Mouse (Mus musculus): ENCODE results near the gene Hrh1. TPM values are rescaled to one million over a fixed set of nuclear protein-coding genes. Genes with fewer than 3 reads are reported as not detected.

Gene Hrh1
- polyA plus RNA-seq, 1 experiment from 2014 or later: 0.05 TPM

GRCm38 (mm10) chr6:114406634-114407033, 8.9 kb downstream of the Hrh1 start:
- 38% methylated on average over 1 of the region's 1 CpGs for WGBS (ENCODE audit: insufficient replicate concordance)
- no peak overlapping the region for H3K9ac ChIP-seq
- H3K4me3 ChIP-seq (replicated peaks): no peak overlapping the region
- H3K27ac ChIP-seq (replicated peaks): no peak overlapping the region
- no peak for ATAC-seq (ENCODE audit: insufficient read depth)
- no peaks in the 10 kb centered on the region for H3K9me3 ChIP-seq (replicated peaks)
- no peaks in the 10 kb centered on the region for H3K36me3 ChIP-seq (replicated peaks)
- no peaks in the 10 kb centered on the region for H3K4me1 ChIP-seq (replicated peaks)
- H3K4me2 ChIP-seq: no peak overlapping the region
- 0 out of 2 replicates have a peak, but pooled peaks cover 3% of the 10 kb centered on the region for H3K27me3 ChIP-seq

GRCm38 (mm10) chr6:114407049-114407448, 9.3 kb downstream of the Hrh1 start:
- H3K4me2 ChIP-seq: no peak overlapping the region
- no peaks in the 10 kb centered on the region for H3K9me3 ChIP-seq (replicated peaks)
- H3K36me3 ChIP-seq (replicated peaks): no peaks in the 10 kb centered on the region
- H3K9ac ChIP-seq: no peak overlapping the region
- H3K27me3 ChIP-seq: 0 out of 2 replicates have a peak, but pooled peaks cover under 1% of the 10 kb centered on the region
- ATAC-seq (ENCODE audit: insufficient read depth): no peak
- WGBS (ENCODE audit: insufficient replicate concordance): 62% methylated on average over 7 of the region's 7 CpGs
- no peak overlapping the region for H3K27ac ChIP-seq (replicated peaks)
- H3K4me3 ChIP-seq (replicated peaks): no peak overlapping the region
- H3K4me1 ChIP-seq (replicated peaks): no peaks in the 10 kb centered on the region

- no peaks in the 10 kb centered on the region for H3K36me3 ChIP-seq (replicated peaks)
- no peak for ATAC-seq (ENCODE audit: insufficient read depth)
These were observed 10.5 kb downstream of the Hrh1 start for GRCm38 (mm10) chr6:114408278-114408677.

GRCm38 (mm10) chr6:114411913-114412312, 14.2 kb downstream of the Hrh1 start:
- no peak for ATAC-seq (ENCODE audit: insufficient read depth)
- no peak overlapping the region for H3K27ac ChIP-seq (replicated peaks)
- H3K4me1 ChIP-seq (replicated peaks): no peaks in the 10 kb centered on the region
- WGBS (ENCODE audit: insufficient replicate concordance): 42% methylated on average over 8 of the region's 8 CpGs
- no peaks in the 10 kb centered on the region for H3K27me3 ChIP-seq
- H3K4me3 ChIP-seq (replicated peaks): no peak overlapping the region
- no peak overlapping the region for H3K9ac ChIP-seq
- H3K9me3 ChIP-seq (replicated peaks): no peaks in the 10 kb centered on the region
- H3K4me2 ChIP-seq: no peak overlapping the region
- no peaks in the 10 kb centered on the region for H3K36me3 ChIP-seq (replicated peaks)

More at GRCm38 (mm10) chr6:114408278-114408677, 10.5 kb downstream of the Hrh1 start:
- H3K4me3 ChIP-seq (replicated peaks): no peak overlapping the region
- H3K4me2 ChIP-seq: no peak overlapping the region
- no peak overlapping the region for H3K27ac ChIP-seq (replicated peaks)
- no peaks in the 10 kb centered on the region for H3K4me1 ChIP-seq (replicated peaks)
- H3K27me3 ChIP-seq: no peaks in the 10 kb centered on the region
- no peaks in the 10 kb centered on the region for H3K9me3 ChIP-seq (replicated peaks)
- WGBS (ENCODE audit: insufficient replicate concordance): 49% methylated on average over 17 of the region's 17 CpGs
- no peak overlapping the region for H3K9ac ChIP-seq

GRCm38 (mm10) chr6:114414510-114414909, 16.8 kb downstream of the Hrh1 start:
- Histone ChIP-seq H3K4me2 (no peak overlapping the region), H3K4me1 (replicated peaks) (no peaks in the 10 kb centered on the region), H3K27ac (replicated peaks) (no peak overlapping the region), H3K9ac (no peak overlapping the region), H3K36me3 (replicated peaks) (no peaks in the 10 kb centered on the region), H3K9me3 (replicated peaks) (no peaks in the 10 kb centered on the region), H3K4me3 (replicated peaks) (no peak overlapping the region), H3K27me3 (no peaks in the 10 kb centered on the region)
- no peak for ATAC-seq (ENCODE audit: insufficient read depth)
- 51% methylated on average over 8 of the region's 8 CpGs for WGBS (ENCODE audit: insufficient replicate concordance)

- Histone ChIP-seq H3K27ac (replicated peaks) (no peak overlapping the region), H3K4me1 (replicated peaks) (no peaks in the 10 kb centered on the region), H3K27me3 (no peaks in the 10 kb centered on the region), H3K4me2 (no peak overlapping the region), H3K9ac (no peak overlapping the region), H3K4me3 (replicated peaks) (no peak overlapping the region), H3K36me3 (replicated peaks) (no peaks in the 10 kb centered on the region), H3K9me3 (replicated peaks) (no peaks in the 10 kb centered on the region)
- no peak for ATAC-seq (ENCODE audit: insufficient read depth)
- 43% methylated on average over 2 of the region's 2 CpGs for WGBS (ENCODE audit: insufficient replicate concordance)
These were observed 20.3 kb downstream of the Hrh1 start for GRCm38 (mm10) chr6:114418037-114418436.

GRCm38 (mm10) chr6:114421061-114421460, 23.3 kb downstream of the Hrh1 start:
- Histone ChIP-seq H3K27ac (replicated peaks) (no peak overlapping the region), H3K4me2 (no peak overlapping the region), H3K4me3 (replicated peaks) (no peak overlapping the region), H3K36me3 (replicated peaks) (no peaks in the 10 kb centered on the region), H3K9ac (no peak overlapping the region), H3K27me3 (no peaks in the 10 kb centered on the region), H3K9me3 (replicated peaks) (no peaks in the 10 kb centered on the region), H3K4me1 (replicated peaks) (no peaks in the 10 kb centered on the region)
- no peak for ATAC-seq (ENCODE audit: insufficient read depth)

GRCm38 (mm10) chr6:114423051-114423676, 25.4 kb downstream of the Hrh1 start:
- no peak for ATAC-seq (ENCODE audit: insufficient read depth)
- no peak overlapping the region for H3K4me3 ChIP-seq (replicated peaks)
- 49% methylated on average over 9 of the region's 9 CpGs for WGBS (ENCODE audit: insufficient replicate concordance)
- H3K27me3 ChIP-seq: no peaks in the 10 kb centered on the region
- no peaks in the 10 kb centered on the region for H3K4me1 ChIP-seq (replicated peaks)
- no peak overlapping the region for H3K9ac ChIP-seq
- H3K4me2 ChIP-seq: no peak overlapping the region
- H3K9me3 ChIP-seq (replicated peaks): no peaks in the 10 kb centered on the region
- H3K27ac ChIP-seq (replicated peaks): no peak overlapping the region
- no peaks in the 10 kb centered on the region for H3K36me3 ChIP-seq (replicated peaks)

- no peak overlapping the region for H3K4me3 ChIP-seq (replicated peaks)
- WGBS (ENCODE audit: insufficient replicate concordance): 28% methylated on average over 5 of the region's 5 CpGs
These were observed 27.6 kb downstream of the Hrh1 start for GRCm38 (mm10) chr6:114425343-114425742.

GRCm38 (mm10) chr6:114427641-114428040, 29.9 kb downstream of the Hrh1 start:
- Histone ChIP-seq H3K4me2 (no peak overlapping the region), H3K4me3 (replicated peaks) (no peak overlapping the region), H3K36me3 (replicated peaks) (no peaks in the 10 kb centered on the region), H3K9me3 (replicated peaks) (no peaks in the 10 kb centered on the region), H3K4me1 (replicated peaks) (no peaks in the 10 kb centered on the region), H3K27me3 (no peaks in the 10 kb centered on the region), H3K27ac (replicated peaks) (no peak overlapping the region), H3K9ac (no peak overlapping the region)
- ATAC-seq (ENCODE audit: insufficient read depth): no peak
- 80% methylated on average over 13 of the region's 13 CpGs for WGBS (ENCODE audit: insufficient replicate concordance)

More at GRCm38 (mm10) chr6:114425343-114425742, 27.6 kb downstream of the Hrh1 start:
- H3K4me2 ChIP-seq: no peak overlapping the region
- no peaks in the 10 kb centered on the region for H3K27me3 ChIP-seq
- H3K9ac ChIP-seq: no peak overlapping the region
- no peaks in the 10 kb centered on the region for H3K9me3 ChIP-seq (replicated peaks)
- ATAC-seq (ENCODE audit: insufficient read depth): no peak
- no peak overlapping the region for H3K27ac ChIP-seq (replicated peaks)
- H3K4me1 ChIP-seq (replicated peaks): no peaks in the 10 kb centered on the region
- no peaks in the 10 kb centered on the region for H3K36me3 ChIP-seq (replicated peaks)

- H3K36me3 ChIP-seq (replicated peaks): no peaks in the 10 kb centered on the region
- no peak overlapping the region for H3K9ac ChIP-seq
- H3K27ac ChIP-seq (replicated peaks): no peak overlapping the region
- no peak for ATAC-seq (ENCODE audit: insufficient read depth)
- no peaks in the 10 kb centered on the region for H3K27me3 ChIP-seq
- 41% methylated on average over 16 of the region's 16 CpGs for WGBS (ENCODE audit: insufficient replicate concordance)
- no peak overlapping the region for H3K4me2 ChIP-seq
- H3K9me3 ChIP-seq (replicated peaks): no peaks in the 10 kb centered on the region
- no peaks in the 10 kb centered on the region for H3K4me1 ChIP-seq (replicated peaks)
- no peak overlapping the region for H3K4me3 ChIP-seq (replicated peaks)
These were observed 31.1 kb downstream of the Hrh1 start for GRCm38 (mm10) chr6:114428831-114429230.

GRCm38 (mm10) chr6:114432591-114432990, 34.9 kb downstream of the Hrh1 start:
- no peaks in the 10 kb centered on the region for H3K36me3 ChIP-seq (replicated peaks)
- no peaks in the 10 kb centered on the region for H3K27me3 ChIP-seq
- no peak overlapping the region for H3K4me2 ChIP-seq
- no peak overlapping the region for H3K4me3 ChIP-seq (replicated peaks)
- no peak overlapping the region for H3K27ac ChIP-seq (replicated peaks)
- H3K9me3 ChIP-seq (replicated peaks): no peaks in the 10 kb centered on the region
- H3K9ac ChIP-seq: no peak overlapping the region
- ATAC-seq (ENCODE audit: insufficient read depth): no peak
- no peaks in the 10 kb centered on the region for H3K4me1 ChIP-seq (replicated peaks)
- WGBS (ENCODE audit: insufficient replicate concordance): 45% methylated on average over 3 of the region's 3 CpGs

Measured in liver, embryonic 15.5 days (tissue).